Mouse (Mus musculus): Measurements from ENCODE around the gene Ptprk. TPM values are rescaled to one million over a fixed set of nuclear protein-coding genes. Genes with fewer than 3 reads are reported as not detected.

Gene Ptprk
- polyA plus RNA-seq, 1 experiment, result 13.2 TPM

GRCm38 (mm10) chr10:28540595-28540994, 466.0 kb downstream of the Ptprk start:
- DNase-seq (ENCODE audit: low spot score), result no peak

- no peak for DNase-seq (ENCODE audit: low spot score)
These were observed 468.1 kb downstream of the Ptprk start for GRCm38 (mm10) chr10:28542754-28543153.

- DNase-seq (ENCODE audit: low spot score), result no peak
These were observed 475.9 kb downstream of the Ptprk start for GRCm38 (mm10) chr10:28550549-28550948.

- no peak for DNase-seq (ENCODE audit: low spot score)
These were observed 477.4 kb downstream of the Ptprk start for GRCm38 (mm10) chr10:28552068-28552467.

GRCm38 (mm10) chr10:28564110-28564674, 489.6 kb downstream of the Ptprk start:
- DNase-seq (ENCODE audit: low spot score), result no peak

GRCm38 (mm10) chr10:28566378-28566777, 491.8 kb downstream of the Ptprk start:
- DNase-seq (ENCODE audit: low spot score), result no peak

- no peak for DNase-seq (ENCODE audit: low spot score)
These were observed 492.2 kb downstream of the Ptprk start for GRCm38 (mm10) chr10:28566828-28567227.

- no peak for DNase-seq (ENCODE audit: low spot score)
These were observed 492.8 kb downstream of the Ptprk start for GRCm38 (mm10) chr10:28567441-28567840.

- no peak for DNase-seq (ENCODE audit: low spot score)
These were observed 493.4 kb downstream of the Ptprk start for GRCm38 (mm10) chr10:28568047-28568446.

- no peak for DNase-seq (ENCODE audit: low spot score)
These were observed 505.0 kb downstream of the Ptprk start for GRCm38 (mm10) chr10:28579596-28579995.

GRCm38 (mm10) chr10:28586565-28587138, 512.0 kb downstream of the Ptprk start:
- DNase-seq (ENCODE audit: low spot score), result no peak

GRCm38 (mm10) chr10:28588401-28588800, 513.8 kb downstream of the Ptprk start:
- no peak for DNase-seq (ENCODE audit: low spot score)

- DNase-seq (ENCODE audit: low spot score), result no peak
These were observed 516.2 kb downstream of the Ptprk start for GRCm38 (mm10) chr10:28590822-28591221.

GRCm38 (mm10) chr10:28593566-28594292, 519.1 kb downstream of the Ptprk start:
- DNase-seq (ENCODE audit: low spot score), result no peak

- DNase-seq (ENCODE audit: low spot score), result no peak
These were observed 522.3 kb downstream of the Ptprk start for GRCm38 (mm10) chr10:28596897-28597296.

- no peak for DNase-seq (ENCODE audit: low spot score)
These were observed 534.5 kb downstream of the Ptprk start for GRCm38 (mm10) chr10:28609136-28609535.

GRCm38 (mm10) chr10:28614396-28614795, 539.8 kb downstream of the Ptprk start:
- DNase-seq (ENCODE audit: low spot score), result no peak

GRCm38 (mm10) chr10:28617203-28617602, 542.6 kb downstream of the Ptprk start:
- no peak for DNase-seq (ENCODE audit: low spot score)

GRCm38 (mm10) chr10:28618002-28618401, 543.4 kb downstream of the Ptprk start:
- DNase-seq (ENCODE audit: low spot score), result no peak

GRCm38 (mm10) chr10:28619415-28619814, 544.8 kb downstream of the Ptprk start:
- DNase-seq (ENCODE audit: low spot score), result no peak

- DNase-seq (ENCODE audit: low spot score), result no peak
These were observed 561.5 kb downstream of the Ptprk start for GRCm38 (mm10) chr10:28636096-28636495.

- no peak for DNase-seq (ENCODE audit: low spot score)
These were observed 567.3 kb downstream of the Ptprk start for GRCm38 (mm10) chr10:28641887-28642286.

Measured in urinary bladder, adult 2 months (tissue).